Mouse (Mus musculus): ENCODE results near the gene Stmn1. TPM values are rescaled to one million over a fixed set of nuclear protein-coding genes. Genes with fewer than 3 reads are reported as not detected.

Stmn1 gene
- total RNA-seq, 2 experiments from 2014 or later = 3.0 to 3.8 TPM

GRCm38 (mm10) chr4:134445489-134445888, 22.6 kb upstream of the Stmn1 start:
- no peak overlapping the region for H3K4me3 ChIP-seq
- DNase-seq = no peak
- intact Hi-C loops (cut with DNase I) = no loop called here
- no peak overlapping the region for H3K27ac ChIP-seq
- TF ChIP-seq CTCF (IDR thresholded peaks at IDR 0.05) = no peak

- Histone ChIP-seq H3K27ac (no peak overlapping the region), H3K4me3 (no peak overlapping the region)
- no peak for DNase-seq
- intact Hi-C loops (cut with DNase I) = no loop called here
- TF ChIP-seq CTCF (IDR thresholded peaks at IDR 0.05) = no peak
Measured at GRCm38 (mm10) chr4:134447966-134448365, 20.2 kb upstream of the Stmn1 start.

- intact Hi-C loops (cut with DNase I) = no loop called here
- Histone ChIP-seq H3K4me3 (no peak overlapping the region), H3K27ac (no peak overlapping the region)
- no peak for DNase-seq
- TF ChIP-seq CTCF (IDR thresholded peaks at IDR 0.05) = no peak
Measured at GRCm38 (mm10) chr4:134449595-134450391, 18.3 kb upstream of the Stmn1 start.

DNA sequence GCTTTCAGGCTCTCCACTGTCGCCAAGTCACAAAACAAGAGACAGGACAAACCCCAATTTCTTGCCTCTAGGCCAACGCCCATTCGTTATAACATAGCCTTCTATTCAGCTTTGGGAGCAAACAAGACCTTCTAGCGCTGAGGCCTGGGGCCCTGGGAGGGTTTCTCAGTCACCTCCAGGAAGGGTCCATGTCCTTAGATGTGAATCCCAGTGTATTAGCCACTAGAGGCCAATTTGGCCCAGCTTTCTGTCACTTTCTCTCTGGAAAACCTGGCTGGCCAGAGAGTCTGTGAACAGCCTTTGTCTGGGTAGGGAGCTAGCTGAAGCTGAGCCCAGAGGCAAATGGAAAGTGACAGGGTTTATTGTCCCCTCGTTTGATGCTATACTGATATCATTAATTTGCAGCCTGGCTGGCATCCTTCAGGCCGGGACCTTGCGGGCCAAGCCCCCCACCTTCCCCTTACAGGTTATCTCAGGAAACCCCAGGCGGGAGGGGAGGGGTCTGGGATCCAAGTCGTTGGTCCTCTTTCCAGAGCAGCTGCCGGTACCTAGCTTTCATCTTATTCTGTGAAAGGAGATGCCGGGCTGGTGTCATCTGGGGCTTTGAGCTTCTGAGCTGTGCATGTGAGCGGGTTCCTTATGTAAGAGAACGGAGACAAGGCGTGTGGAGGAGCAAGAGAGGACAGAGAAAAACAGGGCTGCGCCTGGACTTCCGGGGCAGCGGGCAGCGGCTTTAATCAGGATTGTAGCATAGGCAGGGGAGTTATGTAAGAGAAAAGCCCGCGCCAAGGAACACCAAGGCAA, 17.5 kb upstream of the Stmn1 start:
- peak overlapping the region; percentile 41 for H3K4me3 ChIP-seq
- DNase-seq = no peak
- intact Hi-C loops (cut with DNase I) = no loop called here
- no peak overlapping the region; the same call in 1 of the 2 replicates for H3K27ac ChIP-seq
- no peak for TF ChIP-seq CTCF (IDR thresholded peaks at IDR 0.05)

DNA sequence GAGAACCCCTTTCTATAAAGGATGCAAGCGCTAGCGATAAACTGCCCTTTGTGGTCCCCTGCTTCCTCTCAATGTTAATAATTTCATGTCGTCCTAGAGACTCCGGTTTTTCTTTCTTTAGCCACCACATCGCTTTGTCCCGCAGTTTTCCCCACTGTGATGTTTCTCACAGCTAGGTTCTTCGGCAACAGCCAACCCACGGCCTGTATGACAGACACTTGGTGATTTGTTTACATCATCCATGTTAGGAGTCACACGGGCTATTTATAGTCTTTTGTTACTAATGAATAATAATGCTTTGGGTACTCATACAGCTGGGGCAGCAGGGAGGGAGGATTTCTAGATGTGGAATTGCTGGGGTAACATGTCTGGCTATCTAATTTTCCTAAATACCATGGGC, 16.6 kb upstream of the Stmn1 start:
- DNase-seq = no peak
- intact Hi-C loops (cut with DNase I) = no loop called here
- Histone ChIP-seq H3K4me3 (no peak overlapping the region), H3K27ac (no peak overlapping the region)
- no peak for TF ChIP-seq CTCF (IDR thresholded peaks at IDR 0.05)

DNA sequence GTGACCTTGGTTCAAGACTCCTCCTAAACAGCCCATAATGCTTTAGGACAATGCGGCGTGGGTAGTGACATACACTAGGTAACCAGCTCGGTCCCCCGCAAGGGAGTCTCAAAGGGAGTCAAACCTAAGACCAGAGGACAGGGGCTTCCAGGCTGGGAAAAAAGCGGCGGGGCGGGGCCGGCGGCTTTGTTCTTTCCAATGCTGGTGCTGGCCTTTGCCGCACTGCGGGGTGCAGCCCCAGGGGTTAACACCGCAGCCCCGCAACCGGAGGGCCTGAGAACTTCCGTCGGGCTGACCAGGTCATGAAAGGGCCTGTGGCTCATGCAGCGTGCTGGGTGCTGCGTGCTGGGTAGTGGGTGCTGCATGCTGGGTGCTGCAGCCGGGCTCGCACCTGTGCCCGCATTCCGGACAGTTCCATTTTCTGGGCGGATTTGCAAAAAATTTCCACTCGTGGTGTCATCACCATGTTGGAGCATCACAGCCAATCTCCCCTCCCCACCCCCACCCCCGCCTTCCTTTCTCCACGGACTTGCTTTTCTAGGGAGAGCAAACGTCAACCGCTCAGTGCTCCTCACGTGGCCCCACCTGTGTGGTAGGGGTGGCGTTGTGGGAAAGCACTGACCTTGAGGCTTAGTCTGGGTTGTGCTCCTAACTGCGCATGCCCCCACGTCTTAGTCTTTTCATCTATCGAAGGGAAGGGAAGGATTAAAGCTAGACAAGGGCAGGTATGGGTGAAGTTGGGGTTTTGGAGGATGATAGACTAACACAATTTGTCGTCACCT, 14.3 kb upstream of the Stmn1 start:
- Histone ChIP-seq H3K4me3 (peak overlapping the region; percentile 20; the same call in 1 of the 2 replicates), H3K27ac (no peak overlapping the region)
- intact Hi-C loops (cut with DNase I) = no loop called here
- TF ChIP-seq CTCF (IDR thresholded peaks at IDR 0.05) = no peak
- DNase-seq = no peak

DNA sequence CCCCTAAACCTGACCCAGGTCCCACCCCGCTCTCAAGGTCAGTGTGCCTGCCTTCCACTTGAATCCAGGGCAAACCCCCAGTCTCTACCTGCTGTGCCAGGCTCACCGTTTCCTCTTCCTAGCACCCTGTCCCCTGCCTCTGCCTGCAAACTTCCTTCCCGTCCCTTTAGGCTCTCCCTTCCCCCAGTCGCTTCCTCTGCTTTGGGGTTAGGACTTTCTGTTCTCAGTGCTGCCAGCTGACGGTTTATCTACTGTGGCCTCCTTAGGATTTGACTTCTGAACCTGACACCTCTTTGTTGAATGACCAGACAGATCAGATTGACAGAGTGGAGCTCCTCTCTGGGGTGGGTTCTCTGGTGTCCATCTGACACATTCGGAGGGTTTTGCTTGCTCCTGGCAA, 12.8 kb upstream of the Stmn1 start:
- intact Hi-C loops (cut with DNase I) = no loop called here
- no peak for DNase-seq
- TF ChIP-seq CTCF (IDR thresholded peaks at IDR 0.05) = no peak

DNA sequence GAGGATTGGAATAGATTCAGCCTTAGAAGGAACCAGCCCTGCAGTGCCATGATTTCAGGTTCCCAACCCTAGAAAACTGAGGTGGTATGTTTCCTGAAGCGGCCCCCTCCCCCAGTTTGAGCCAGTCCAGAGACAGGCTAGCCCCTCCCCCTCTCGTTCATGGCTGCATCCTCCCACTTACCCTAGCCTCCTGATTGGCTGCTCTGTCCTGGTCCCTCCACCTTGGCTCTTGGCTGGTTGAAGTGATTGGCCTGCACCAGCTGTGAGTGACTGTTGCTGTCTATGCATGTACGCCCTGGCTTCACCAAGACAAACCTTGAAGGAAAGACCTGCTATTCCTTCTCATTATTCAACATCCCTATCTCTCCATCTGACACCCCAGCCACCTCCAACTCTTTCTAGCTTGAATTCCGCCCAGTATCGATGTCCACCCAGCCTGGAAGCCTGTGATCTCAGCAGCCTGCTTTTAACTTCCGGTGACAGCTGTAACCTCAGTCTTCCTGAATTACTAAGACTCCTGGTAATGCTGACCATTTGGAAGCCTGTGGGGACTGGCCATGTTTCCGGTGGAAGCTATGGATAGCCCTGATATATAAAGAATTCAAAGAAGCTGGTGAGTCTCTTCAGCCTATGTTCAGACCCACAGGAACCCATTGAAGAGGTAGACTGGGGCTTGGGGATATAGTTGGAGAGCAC, 10.8 kb upstream of the Stmn1 start:
- intact Hi-C loops (cut with DNase I) = no loop called here
- no peak for TF ChIP-seq CTCF (IDR thresholded peaks at IDR 0.05)
- Histone ChIP-seq H3K4me3 (no peak overlapping the region), H3K27ac (no peak overlapping the region)
- no peak for DNase-seq

More for the DNA sequence above, 12.8 kb upstream of the Stmn1 start:
- H3K27ac ChIP-seq = no peak overlapping the region
- H3K4me3 ChIP-seq = no peak overlapping the region

DNA sequence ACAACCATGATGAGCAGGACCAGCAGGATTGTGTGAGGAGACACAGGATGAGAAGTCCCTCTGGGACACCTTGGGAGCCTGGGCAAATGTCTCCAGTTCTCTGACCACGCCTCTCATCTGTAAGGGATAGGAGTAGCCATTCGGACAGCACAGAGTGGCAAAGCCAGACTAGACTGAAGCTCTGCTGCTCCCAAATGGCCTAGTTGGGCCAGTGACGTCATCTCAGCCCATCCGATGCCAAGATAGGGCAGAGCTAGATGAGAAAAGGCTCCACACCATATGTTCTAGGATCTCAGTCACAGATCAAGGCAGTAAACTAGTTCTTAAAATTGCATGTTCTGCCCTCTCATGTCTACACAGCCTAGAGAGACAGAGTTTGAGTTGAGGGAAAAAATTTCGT, 9.3 kb upstream of the Stmn1 start:
- intact Hi-C loops (cut with DNase I) = no loop called here
- TF ChIP-seq CTCF (IDR thresholded peaks at IDR 0.05) = no peak
- Histone ChIP-seq H3K27ac (no peak overlapping the region), H3K4me3 (no peak overlapping the region)
- no peak for DNase-seq

DNA sequence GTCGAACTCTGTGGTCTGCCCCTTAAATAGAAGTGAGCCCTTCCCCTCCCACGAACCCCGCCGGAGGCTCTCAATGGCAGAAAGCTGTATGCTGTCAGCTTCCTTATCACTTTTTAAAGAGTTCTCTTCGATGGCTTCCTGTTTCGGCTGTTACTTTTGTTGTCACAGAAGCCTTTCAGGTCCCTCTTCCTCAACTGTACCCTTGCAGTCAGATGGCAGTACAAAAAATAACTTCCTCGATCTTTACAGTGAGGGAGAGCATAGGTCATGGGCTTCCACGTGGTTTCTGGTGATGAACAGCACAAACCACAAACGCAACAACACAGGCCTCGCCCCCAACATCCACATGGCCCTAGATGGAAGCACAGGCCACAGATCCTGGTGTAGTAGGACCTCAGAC, 7.8 kb upstream of the Stmn1 start:
- H3K4me3 ChIP-seq = no peak overlapping the region
- H3K27ac ChIP-seq = no peak overlapping the region
- no peak for TF ChIP-seq CTCF (IDR thresholded peaks at IDR 0.05)
- no peak for DNase-seq
- intact Hi-C loops (cut with DNase I) = no loop called here

DNA sequence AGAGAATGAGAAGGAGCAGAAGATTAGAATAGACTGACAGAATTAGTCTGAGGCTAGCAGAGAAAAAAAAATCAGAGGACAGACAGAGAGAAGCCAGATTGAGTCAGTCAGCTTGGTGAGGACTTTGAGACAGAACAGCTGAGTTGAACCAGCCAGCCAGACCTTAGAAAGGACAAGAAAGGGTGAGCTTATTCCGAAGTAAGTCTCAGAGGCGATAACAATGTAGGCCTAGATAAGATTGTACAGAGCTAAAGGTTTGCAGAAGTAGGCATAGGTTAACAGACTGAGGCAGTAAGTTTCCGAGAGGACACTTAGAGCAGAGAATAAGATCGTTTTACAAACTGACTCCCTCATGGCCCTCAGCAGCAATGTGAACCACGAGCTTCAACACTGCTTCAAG, 6.9 kb upstream of the Stmn1 start:
- Histone ChIP-seq H3K27ac (no peak overlapping the region), H3K4me3 (no peak overlapping the region)
- intact Hi-C loops (cut with DNase I) = no loop called here
- no peak for DNase-seq
- no peak for TF ChIP-seq CTCF (IDR thresholded peaks at IDR 0.05)

GRCm38 (mm10) chr4:134465789-134466188, 2.3 kb upstream of the Stmn1 start:
- no peak for DNase-seq
- intact Hi-C loops (cut with DNase I) = no loop called here
- no peak overlapping the region for H3K27ac ChIP-seq
- no peak for TF ChIP-seq CTCF (IDR thresholded peaks at IDR 0.05)
- H3K4me3 ChIP-seq = no peak overlapping the region

All from gastrocnemius, adult 2 months (tissue).